Mouse (Mus musculus): ENCODE measurements around the gene Slc27a4.
A peak's percentile ranks its signal among the peaks of the same experiment; 100 is the strongest.

Gene Slc27a4

GRCm38 (mm10) chr2:29820025-29820817 is 17.8 kb downstream of the Slc27a4 start, which contains the start of gene Urm1:
Gene Urm1, plus strand, starts transcription at chr2:29820075.
- DNase-seq (ENCODE audit: low spot score in 2 of 2): peak; percentile 59 to 79

- no peak for DNase-seq (ENCODE audit: low spot score in 2 of 2)
Observed at GRCm38 (mm10) chr2:29826318-29826925, 24.0 kb downstream of the Slc27a4 start.

- peak; percentile 92 to 93 for DNase-seq (ENCODE audit: low spot score in 2 of 2)
Observed at GRCm38 (mm10) chr2:29826926-29827708, 24.7 kb downstream of the Slc27a4 start.

- DNase-seq (ENCODE audit: low spot score in 2 of 2): no peak
Observed at GRCm38 (mm10) chr2:29827709-29828024, 25.2 kb downstream of the Slc27a4 start.

GRCm38 (mm10) chr2:29831106-29831505 is 28.7 kb downstream of the Slc27a4 start:
- no peak for DNase-seq (ENCODE audit: low spot score in 2 of 2)

GRCm38 (mm10) chr2:29833796-29834195 is 31.4 kb downstream of the Slc27a4 start:
- no peak for DNase-seq (ENCODE audit: low spot score in 2 of 2)

- DNase-seq (ENCODE audit: low spot score in 2 of 2): no peak
Observed at GRCm38 (mm10) chr2:29835391-29835899, 33.0 kb downstream of the Slc27a4 start.

- DNase-seq (ENCODE audit: low spot score in 2 of 2): no peak
Observed at GRCm38 (mm10) chr2:29839460-29839859, 37.0 kb downstream of the Slc27a4 start.

- DNase-seq (ENCODE audit: low spot score in 2 of 2): no peak
Observed at GRCm38 (mm10) chr2:29843231-29844105, 41.0 kb downstream of the Slc27a4 start.

- no peak for DNase-seq (ENCODE audit: low spot score in 2 of 2)
Observed at GRCm38 (mm10) chr2:29844115-29844514, 41.7 kb downstream of the Slc27a4 start.

GRCm38 (mm10) chr2:29844661-29845060 is 42.2 kb downstream of the Slc27a4 start:
- no peak for DNase-seq (ENCODE audit: low spot score in 2 of 2)

- no peak for DNase-seq (ENCODE audit: low spot score in 2 of 2)
Observed at GRCm38 (mm10) chr2:29845636-29846035, 43.2 kb downstream of the Slc27a4 start.

- no peak for DNase-seq (ENCODE audit: low spot score in 2 of 2)
Observed at GRCm38 (mm10) chr2:29846061-29846853, 43.8 kb downstream of the Slc27a4 start.

- DNase-seq (ENCODE audit: low spot score in 2 of 2): no peak
Observed at GRCm38 (mm10) chr2:29846911-29847310, 44.5 kb downstream of the Slc27a4 start.

- DNase-seq (ENCODE audit: low spot score in 2 of 2): no peak
Observed at GRCm38 (mm10) chr2:29849041-29849440, 46.6 kb downstream of the Slc27a4 start.

- DNase-seq (ENCODE audit: low spot score in 2 of 2): no peak
Observed at GRCm38 (mm10) chr2:29849841-29850480, 47.5 kb downstream of the Slc27a4 start.

- DNase-seq (ENCODE audit: low spot score in 2 of 2): no peak
Observed at GRCm38 (mm10) chr2:29852957-29853485, 50.6 kb downstream of the Slc27a4 start.

GRCm38 (mm10) chr2:29853736-29854135 is 51.3 kb downstream of the Slc27a4 start:
- DNase-seq (ENCODE audit: low spot score in 2 of 2): no peak

- no peak for DNase-seq (ENCODE audit: low spot score in 2 of 2)
Observed at GRCm38 (mm10) chr2:29855585-29856210, 53.3 kb downstream of the Slc27a4 start.
